Mouse (Mus musculus): Measurements from ENCODE around the gene Exosc7.

Gene Exosc7

GRCm38 (mm10) chr9:123112805-123113521 is at the start of gene Exosc7, which contains the start of gene Zdhhc3:
TSS of gene Exosc7 (plus strand) at chr9:123113215.
TSS of gene Zdhhc3 (minus strand) at chr9:123113205.
- TF ChIP-seq GATA4 (IDR thresholded peaks at IDR 0.05; ENCODE audit: insufficient replicate concordance, low read length): peak; percentile 31; the same call in 1 of the 2 replicates

GRCm38 (mm10) chr9:123079149-123079548 is 33.9 kb upstream of the Exosc7 start:
- no peak for TF ChIP-seq GATA4 (IDR thresholded peaks at IDR 0.05; ENCODE audit: insufficient replicate concordance, low read length)

GRCm38 (mm10) chr9:123080355-123080754 is 32.7 kb upstream of the Exosc7 start:
- TF ChIP-seq GATA4 (IDR thresholded peaks at IDR 0.05; ENCODE audit: insufficient replicate concordance, low read length): no peak

- no peak for TF ChIP-seq GATA4 (IDR thresholded peaks at IDR 0.05; ENCODE audit: insufficient replicate concordance, low read length)
Observed at GRCm38 (mm10) chr9:123080796-123081195, 32.2 kb upstream of the Exosc7 start.

- no peak for TF ChIP-seq GATA4 (IDR thresholded peaks at IDR 0.05; ENCODE audit: insufficient replicate concordance, low read length)
Observed at GRCm38 (mm10) chr9:123085373-123085772, 27.6 kb upstream of the Exosc7 start.

- TF ChIP-seq GATA4 (IDR thresholded peaks at IDR 0.05; ENCODE audit: insufficient replicate concordance, low read length): no peak
Observed at GRCm38 (mm10) chr9:123087558-123087957, 25.5 kb upstream of the Exosc7 start.

- TF ChIP-seq GATA4 (IDR thresholded peaks at IDR 0.05; ENCODE audit: insufficient replicate concordance, low read length): no peak
Observed at GRCm38 (mm10) chr9:123090844-123091243, 22.2 kb upstream of the Exosc7 start.

- TF ChIP-seq GATA4 (IDR thresholded peaks at IDR 0.05; ENCODE audit: insufficient replicate concordance, low read length): no peak
Observed at GRCm38 (mm10) chr9:123099631-123100455, 13.2 kb upstream of the Exosc7 start.

- TF ChIP-seq GATA4 (IDR thresholded peaks at IDR 0.05; ENCODE audit: insufficient replicate concordance, low read length): no peak
Observed at GRCm38 (mm10) chr9:123103425-123103824, 9.6 kb upstream of the Exosc7 start.

GRCm38 (mm10) chr9:123104362-123104761 is 8.7 kb upstream of the Exosc7 start:
- TF ChIP-seq GATA4 (IDR thresholded peaks at IDR 0.05; ENCODE audit: insufficient replicate concordance, low read length): no peak

GRCm38 (mm10) chr9:123107186-123107585 is 5.8 kb upstream of the Exosc7 start:
- TF ChIP-seq GATA4 (IDR thresholded peaks at IDR 0.05; ENCODE audit: insufficient replicate concordance, low read length): no peak

GRCm38 (mm10) chr9:123109188-123109587 is 3.8 kb upstream of the Exosc7 start:
- no peak for TF ChIP-seq GATA4 (IDR thresholded peaks at IDR 0.05; ENCODE audit: insufficient replicate concordance, low read length)

GRCm38 (mm10) chr9:123111751-123112221 is 1.2 kb upstream of the Exosc7 start:
- TF ChIP-seq GATA4 (IDR thresholded peaks at IDR 0.05; ENCODE audit: insufficient replicate concordance, low read length): no peak

- no peak for TF ChIP-seq GATA4 (IDR thresholded peaks at IDR 0.05; ENCODE audit: insufficient replicate concordance, low read length)
Observed at GRCm38 (mm10) chr9:123113931-123114330, 916 bp downstream of the Exosc7 start.

GRCm38 (mm10) chr9:123115566-123115965 is 2.6 kb downstream of the Exosc7 start:
- no peak for TF ChIP-seq GATA4 (IDR thresholded peaks at IDR 0.05; ENCODE audit: insufficient replicate concordance, low read length)

GRCm38 (mm10) chr9:123123017-123123416 is 10.0 kb downstream of the Exosc7 start:
- TF ChIP-seq GATA4 (IDR thresholded peaks at IDR 0.05; ENCODE audit: insufficient replicate concordance, low read length): no peak

Measured in liver, adult (tissue).